Mouse (Mus musculus): ENCODE data around the gene Oas1d. TPM values are rescaled to one million over a fixed set of nuclear protein-coding genes. Genes with fewer than 3 reads are reported as not detected.

Oas1d gene
- polyA plus RNA-seq, 1 experiment from 2014 or later: not detected

DNA sequence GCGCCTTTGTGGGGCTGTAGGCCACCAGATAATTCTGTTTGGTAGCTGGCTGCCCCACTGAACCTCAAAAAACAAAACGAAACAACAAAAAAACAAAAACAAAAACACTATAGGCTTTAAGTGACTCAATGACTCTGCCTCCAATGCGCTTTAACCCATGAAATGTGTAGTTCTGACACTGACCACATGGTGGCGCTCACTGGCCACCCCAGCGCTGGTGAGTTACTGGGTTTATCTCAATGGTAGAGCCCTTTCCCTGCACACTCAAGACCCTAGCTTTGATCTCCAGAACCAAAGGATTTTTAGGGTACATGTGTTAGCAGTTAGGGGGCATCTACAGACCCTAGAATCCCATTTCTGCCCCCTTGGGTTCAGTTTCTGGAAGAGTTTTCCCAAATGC lies 39.6 kb downstream of the Oas1d start:
- Histone ChIP-seq H3K27me3 (replicated peaks; ENCODE audit: control insufficient read depth, insufficient read depth, low read length) (no peaks in the 10 kb centered on the region), H3K9ac (replicated peaks; ENCODE audit: low read depth, low read length) (no peak overlapping the region), H3K4me2 (ENCODE audit: low read length) (no peak overlapping the region), H3K4me3 (replicated peaks; ENCODE audit: low read length) (no peak overlapping the region), H3K4me1 (replicated peaks; ENCODE audit: control insufficient read depth, insufficient read depth, low read length) (no peaks in the 10 kb centered on the region), H3K9me3 (ENCODE audit: control insufficient read depth, low read length) (0 out of 2 replicates have a peak, but pooled peaks cover 3% of the 10 kb centered on the region), H3K27ac (ENCODE audit: low read length) (no peak overlapping the region), H3K36me3 (ENCODE audit: control insufficient read depth, insufficient read depth) (no peaks in the 10 kb centered on the region)
- 0 out of 2 replicates have a peak, but pooled peaks have one; percentile 20 for ATAC-seq
- WGBS: 19% methylated on average over 5 of the region's 5 CpGs

DNA sequence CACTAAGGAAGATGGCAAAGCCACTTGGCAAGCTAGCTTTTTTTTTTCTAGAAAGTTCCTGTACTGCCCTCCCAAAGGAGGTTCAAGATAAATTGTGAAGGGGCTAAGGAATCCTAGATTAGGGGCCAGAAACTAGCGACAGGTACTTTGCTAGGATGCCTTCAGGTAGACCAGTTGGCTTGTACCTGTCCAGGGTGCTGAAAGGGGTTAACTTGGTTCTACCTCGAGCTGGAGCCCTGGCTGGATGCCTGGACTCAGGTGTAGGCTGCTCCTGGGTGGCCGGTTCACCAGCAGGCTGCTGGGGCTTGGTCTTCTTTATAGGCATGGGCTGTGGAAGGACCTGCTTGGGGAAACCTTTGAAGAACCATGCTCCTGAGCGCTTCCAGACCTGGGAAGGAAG lies 46.7 kb downstream of the Oas1d start:
- Histone ChIP-seq H3K4me3 (replicated peaks; ENCODE audit: low read length) (no peak overlapping the region), H3K4me1 (replicated peaks; ENCODE audit: control insufficient read depth, insufficient read depth, low read length) (no peaks in the 10 kb centered on the region), H3K4me2 (ENCODE audit: low read length) (no peak overlapping the region), H3K27ac (ENCODE audit: low read length) (no peak overlapping the region), H3K9ac (replicated peaks; ENCODE audit: low read depth, low read length) (no peak overlapping the region), H3K36me3 (ENCODE audit: control insufficient read depth, insufficient read depth) (no peaks in the 10 kb centered on the region), H3K9me3 (ENCODE audit: control insufficient read depth, low read length) (0 out of 2 replicates have a peak, but pooled peaks cover 3% of the 10 kb centered on the region), H3K27me3 (replicated peaks; ENCODE audit: control insufficient read depth, insufficient read depth, low read length) (no peaks in the 10 kb centered on the region)
- WGBS: 53% methylated on average over 4 of the region's 4 CpGs
- no peak for ATAC-seq

DNA sequence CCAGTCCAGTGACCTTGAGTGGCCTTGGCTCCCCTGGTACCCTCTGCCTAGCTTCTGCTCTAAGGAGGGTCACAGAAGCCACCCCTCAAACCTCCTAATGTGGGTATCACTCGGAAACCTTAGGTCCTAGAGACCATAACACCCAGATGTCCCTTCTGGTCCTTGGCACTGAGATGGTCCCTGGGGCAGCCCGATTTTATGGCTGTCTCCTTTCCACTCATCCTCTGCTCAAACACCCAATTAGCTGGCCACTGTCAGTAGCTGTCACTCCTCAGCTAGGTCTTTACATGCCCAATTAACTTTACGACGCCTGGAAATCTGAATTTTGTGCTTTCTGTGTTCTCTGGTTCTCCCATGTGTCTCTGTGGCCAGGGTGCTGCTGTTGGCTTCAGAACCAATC lies 51.8 kb downstream of the Oas1d start:
- 84% methylated on average over 4 of the region's 4 CpGs for WGBS
- Histone ChIP-seq H3K4me3 (replicated peaks; ENCODE audit: low read length) (no peak overlapping the region), H3K9ac (replicated peaks; ENCODE audit: low read depth, low read length) (no peak overlapping the region), H3K27me3 (replicated peaks; ENCODE audit: control insufficient read depth, insufficient read depth, low read length) (no peaks in the 10 kb centered on the region), H3K4me1 (replicated peaks; ENCODE audit: control insufficient read depth, insufficient read depth, low read length) (peaks cover 6% of the 10 kb centered on the region; the same call in 1 of the 2 replicates), H3K4me2 (ENCODE audit: low read length) (no peak overlapping the region), H3K9me3 (ENCODE audit: control insufficient read depth, low read length) (no peaks in the 10 kb centered on the region), H3K27ac (ENCODE audit: low read length) (no peak overlapping the region), H3K36me3 (ENCODE audit: control insufficient read depth, insufficient read depth) (no peaks in the 10 kb centered on the region)
- ATAC-seq: no peak

DNA sequence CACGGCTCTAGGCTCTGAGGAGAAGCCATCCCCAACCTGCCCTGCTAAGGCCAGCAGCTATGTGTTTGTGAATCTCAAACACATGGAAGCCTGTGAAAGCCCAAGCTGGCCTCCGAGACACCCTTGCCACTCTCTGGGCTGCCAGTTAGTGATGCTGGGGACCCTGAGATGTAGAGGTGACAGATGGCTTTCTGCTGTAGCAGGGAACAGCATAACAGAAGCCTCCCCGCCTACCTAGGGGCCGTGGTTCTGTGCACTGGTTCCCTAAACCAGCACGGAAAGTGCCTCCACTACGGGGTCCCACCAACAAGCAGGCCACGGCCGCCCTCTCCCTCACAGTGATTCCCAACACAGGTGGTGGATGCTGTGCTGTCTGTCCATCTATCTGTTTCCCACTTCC lies 52.6 kb downstream of the Oas1d start:
- Histone ChIP-seq H3K27me3 (replicated peaks; ENCODE audit: control insufficient read depth, insufficient read depth, low read length) (no peaks in the 10 kb centered on the region), H3K4me3 (replicated peaks; ENCODE audit: low read length) (no peak overlapping the region), H3K36me3 (ENCODE audit: control insufficient read depth, insufficient read depth) (no peaks in the 10 kb centered on the region), H3K9ac (replicated peaks; ENCODE audit: low read depth, low read length) (no peak overlapping the region), H3K4me2 (ENCODE audit: low read length) (no peak overlapping the region), H3K27ac (ENCODE audit: low read length) (no peak overlapping the region), H3K9me3 (ENCODE audit: control insufficient read depth, low read length) (no peaks in the 10 kb centered on the region), H3K4me1 (replicated peaks; ENCODE audit: control insufficient read depth, insufficient read depth, low read length) (peaks cover 6% of the 10 kb centered on the region; the same call in 1 of the 2 replicates)
- no peak for ATAC-seq
- WGBS: 87% methylated on average over 8 of the region's 8 CpGs

DNA sequence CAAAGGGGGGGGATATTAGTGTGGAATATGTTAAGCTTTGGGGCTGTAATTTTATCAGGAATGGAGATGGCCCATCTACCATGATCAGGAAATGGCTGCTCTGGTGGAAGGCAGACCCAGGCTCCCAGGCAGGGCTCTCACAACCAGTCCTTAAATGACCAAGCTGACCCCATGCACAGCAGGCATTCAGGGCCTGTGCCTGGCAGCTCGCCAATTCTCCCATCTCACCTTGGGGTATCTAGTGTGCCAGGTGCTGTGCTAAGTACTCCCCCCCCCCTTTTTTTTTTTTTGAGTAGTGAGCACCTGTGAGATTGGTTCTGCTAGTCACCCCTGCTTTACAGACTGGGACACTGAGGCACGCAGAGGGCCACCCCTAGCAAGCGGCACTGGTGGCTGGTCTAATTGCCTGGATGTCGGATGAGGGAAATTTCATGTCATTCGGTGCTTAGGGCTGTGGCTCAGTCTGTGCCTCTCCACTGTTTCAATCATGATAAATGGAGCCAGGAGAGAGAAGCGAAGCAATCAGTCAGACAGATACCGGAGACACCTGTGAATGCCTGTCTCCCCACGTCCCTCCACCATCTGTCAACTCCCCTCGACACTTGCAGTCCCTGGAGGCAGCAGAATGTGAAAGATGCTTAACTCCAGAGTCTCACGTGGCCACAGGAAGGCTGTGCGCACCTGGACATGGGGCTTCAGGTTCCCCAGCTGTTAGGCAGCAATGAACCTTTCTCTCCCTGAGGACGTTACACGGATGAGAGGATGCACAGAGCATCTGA lies 53.2 kb downstream of the Oas1d start:
- no peak for ATAC-seq
- no peaks in the 10 kb centered on the region for H3K27me3 ChIP-seq (replicated peaks; ENCODE audit: control insufficient read depth, insufficient read depth, low read length)
- no peaks in the 10 kb centered on the region for H3K9me3 ChIP-seq (ENCODE audit: control insufficient read depth, low read length)
- no peak overlapping the region for H3K4me2 ChIP-seq (ENCODE audit: low read length)
- H3K4me1 ChIP-seq (replicated peaks; ENCODE audit: control insufficient read depth, insufficient read depth, low read length): peaks cover 6% of the 10 kb centered on the region; the same call in 1 of the 2 replicates
- H3K36me3 ChIP-seq (ENCODE audit: control insufficient read depth, insufficient read depth): no peaks in the 10 kb centered on the region
- 72% methylated on average over 13 of the region's 13 CpGs for WGBS
- H3K4me3 ChIP-seq (replicated peaks; ENCODE audit: low read length): no peak overlapping the region
- H3K9ac ChIP-seq (replicated peaks; ENCODE audit: low read depth, low read length): no peak overlapping the region
- H3K27ac ChIP-seq (ENCODE audit: low read length): no peak overlapping the region

DNA sequence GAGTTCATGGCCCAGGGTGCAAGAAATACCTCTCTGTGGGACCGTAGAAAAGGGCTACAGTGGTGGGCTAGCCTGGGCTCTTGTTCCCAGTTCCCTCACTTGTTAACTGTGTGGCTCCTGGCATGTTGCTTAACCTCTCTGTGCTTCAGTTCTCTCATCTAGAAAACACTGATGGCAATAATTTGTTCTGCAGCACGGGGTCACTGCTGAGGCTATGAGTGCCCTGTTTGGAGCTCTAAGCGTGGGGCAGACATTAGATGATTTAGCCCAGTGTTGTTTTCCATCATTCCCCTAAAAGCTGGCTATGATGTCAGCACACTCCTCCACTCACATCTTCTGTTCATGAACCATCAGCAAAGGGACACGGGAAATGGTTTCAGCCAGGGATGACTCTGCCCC lies 53.8 kb downstream of the Oas1d start:
- Histone ChIP-seq H3K27ac (ENCODE audit: low read length) (no peak overlapping the region), H3K9me3 (ENCODE audit: control insufficient read depth, low read length) (no peaks in the 10 kb centered on the region), H3K4me2 (ENCODE audit: low read length) (no peak overlapping the region), H3K4me1 (replicated peaks; ENCODE audit: control insufficient read depth, insufficient read depth, low read length) (peaks cover 6% of the 10 kb centered on the region; the same call in 1 of the 2 replicates), H3K9ac (replicated peaks; ENCODE audit: low read depth, low read length) (no peak overlapping the region), H3K27me3 (replicated peaks; ENCODE audit: control insufficient read depth, insufficient read depth, low read length) (no peaks in the 10 kb centered on the region), H3K4me3 (replicated peaks; ENCODE audit: low read length) (no peak overlapping the region), H3K36me3 (ENCODE audit: control insufficient read depth, insufficient read depth) (no peaks in the 10 kb centered on the region)
- ATAC-seq: no peak
- 75% methylated on average over 4 of the region's 4 CpGs for WGBS

DNA sequence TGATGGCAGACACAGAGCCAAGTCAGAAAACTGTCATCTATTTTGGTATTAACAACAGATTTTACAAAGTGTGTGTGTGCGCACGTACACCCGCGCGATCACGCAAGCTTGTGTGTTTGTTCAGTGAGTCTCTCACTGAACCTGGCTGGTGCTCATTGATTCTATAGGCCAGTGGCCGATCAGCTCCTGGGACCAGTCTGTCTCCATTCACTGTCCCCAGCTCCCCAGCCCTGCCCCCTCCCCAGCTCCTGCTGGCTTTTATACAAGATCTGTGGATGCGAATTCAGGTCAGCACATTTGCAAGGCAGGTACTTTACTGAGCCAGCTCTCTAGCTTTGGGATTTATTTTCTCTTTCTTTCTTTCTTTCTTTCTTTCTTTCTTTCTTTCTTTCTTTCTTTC lies 54.5 kb downstream of the Oas1d start:
- Histone ChIP-seq H3K9ac (replicated peaks; ENCODE audit: low read depth, low read length) (no peak overlapping the region), H3K36me3 (ENCODE audit: control insufficient read depth, insufficient read depth) (no peaks in the 10 kb centered on the region), H3K9me3 (ENCODE audit: control insufficient read depth, low read length) (no peaks in the 10 kb centered on the region), H3K27ac (ENCODE audit: low read length) (no peak overlapping the region), H3K4me1 (replicated peaks; ENCODE audit: control insufficient read depth, insufficient read depth, low read length) (peaks cover 6% of the 10 kb centered on the region; the same call in 1 of the 2 replicates), H3K4me3 (replicated peaks; ENCODE audit: low read length) (no peak overlapping the region), H3K27me3 (replicated peaks; ENCODE audit: control insufficient read depth, insufficient read depth, low read length) (no peaks in the 10 kb centered on the region), H3K4me2 (ENCODE audit: low read length) (no peak overlapping the region)
- ATAC-seq: no peak
- 74% methylated on average over 8 of the region's 8 CpGs for WGBS

DNA sequence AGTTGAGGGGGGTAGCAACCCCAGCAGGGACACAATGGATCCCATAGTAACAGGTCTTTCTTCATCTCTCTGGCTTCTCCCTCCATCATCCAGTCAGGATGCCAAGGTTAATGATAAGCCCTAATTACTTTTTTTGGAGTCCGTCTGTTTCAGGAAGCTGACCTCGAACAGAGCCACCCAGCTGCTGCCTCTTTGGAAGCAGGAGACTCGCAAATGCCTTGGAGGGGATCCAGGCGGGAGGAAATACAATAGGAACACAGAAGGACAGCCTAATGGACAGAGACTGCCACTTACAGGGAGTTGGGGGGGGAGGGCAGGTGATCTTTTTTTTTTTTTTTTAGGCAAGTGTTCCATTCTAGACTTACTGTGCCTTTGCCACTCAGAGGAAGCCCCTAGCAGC lies 55.4 kb downstream of the Oas1d start:
- Histone ChIP-seq H3K9me3 (ENCODE audit: control insufficient read depth, low read length) (no peaks in the 10 kb centered on the region), H3K4me2 (ENCODE audit: low read length) (no peak overlapping the region), H3K4me3 (replicated peaks; ENCODE audit: low read length) (no peak overlapping the region), H3K36me3 (ENCODE audit: control insufficient read depth, insufficient read depth) (no peaks in the 10 kb centered on the region), H3K27me3 (replicated peaks; ENCODE audit: control insufficient read depth, insufficient read depth, low read length) (no peaks in the 10 kb centered on the region), H3K27ac (ENCODE audit: low read length) (no peak overlapping the region), H3K9ac (replicated peaks; ENCODE audit: low read depth, low read length) (no peak overlapping the region), H3K4me1 (replicated peaks; ENCODE audit: control insufficient read depth, insufficient read depth, low read length) (peaks cover 6% of the 10 kb centered on the region; the same call in 1 of the 2 replicates)
- WGBS: 12% methylated on average over 4 of the region's 4 CpGs
- no peak for ATAC-seq

Data from forebrain, embryonic 16.5 days (tissue).